ENCODE assay signal across 27 mouse cellular contexts in the genomic region with DNA sequence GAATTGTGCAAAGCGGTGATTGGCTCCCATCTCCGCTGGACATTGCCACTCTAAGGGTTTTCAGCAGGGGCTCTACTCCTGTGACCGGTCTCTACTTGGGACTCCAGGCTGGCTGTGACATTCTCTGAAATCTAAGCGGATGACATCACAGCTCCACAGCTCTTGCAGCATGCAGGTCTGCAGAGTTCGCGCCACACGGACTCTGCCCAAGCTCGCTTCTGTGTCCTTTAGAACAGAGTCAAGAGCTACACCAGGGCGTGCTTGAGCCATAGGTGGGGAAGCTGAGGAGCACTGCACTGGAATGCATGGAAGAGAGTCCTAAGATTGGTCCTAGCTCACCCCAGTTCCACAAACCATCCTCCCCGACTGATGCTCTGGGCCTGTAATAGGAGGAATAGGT. TPM values are rescaled to one million over a fixed set of nuclear protein-coding genes. Genes with fewer than 3 reads are reported as not detected.
A peak's percentile ranks its signal among the peaks of the same experiment; 100 is the strongest.
DNase-seq lines count a peak whose midpoint lies in the region; ATAC-seq and TF ChIP-seq lines count a peak whose summit lies in the region.
"Had no signal": no experiment of that assay in that cellular context is flagged by ENCODE, and none has a peak within 500 bp of the region (broad histone marks: within the 10 kb centered on the region; RNA-seq: fewer than 3 reads in every experiment).

No protein-coding gene starts in this region.

- peak; percentile 15; the same call in 1 of the 2 replicates for ATAC-seq in lung, embryonic 14.5 days (ENCODE audit: insufficient read depth)
- ATAC-seq in intestine, embryonic 15.5 days: peak; percentile 39; the same call in 1 of the 2 replicates
- ATAC-seq: forebrain, embryonic 14.5 days; hindbrain, postnatal 0 days; midbrain, embryonic 15.5 days had no signal

- no peak overlapping the region for H3K4me3 ChIP-seq in kidney, adult 2 months (ENCODE audit: insufficient read depth, low read depth, low read length)
- no peak overlapping the region for H3K4me3 ChIP-seq in lung, embryonic 14.5 days (ENCODE audit: low read depth, low read length)
- no peak overlapping the region for H3K4me3 ChIP-seq in intestine, embryonic 15.5 days (replicated peaks)
- H3K4me3 ChIP-seq: gastrocnemius, adult 2 months; hindbrain, embryonic 12.5 days; midbrain, embryonic 10.5 days; midbrain, embryonic 15.5 days had no signal

- no peak for DNase-seq in kidney, adult 2 months
- DNase-seq in kidney, postnatal 25 days: no peak
- DNase-seq in lung, embryonic 14.5 days: no peak
- no peak for DNase-seq in lung, postnatal 4 days
- DNase-seq in thymus, postnatal 25 days: no peak
- no peak for DNase-seq in thymus, adult 18-20 months
- DNase-seq: adrenal gland, postnatal 14 days; cerebellum, adult 11 months; cerebellum, adult 9-10 months; cerebellum, postnatal 36 days; gastrocnemius, adult 2 months; gastrocnemius, postnatal 36 days; heart, adult 18-20 months; heart, postnatal 36 days; kidney, adult 18-20 months; kidney, postnatal 10 days; lung, postnatal 10 days; right cerebral cortex, adult 18-20 months; spleen, adult 18-20 months; thymus, adult 2 months; thymus, postnatal 4 days had no signal

- no peaks in the 10 kb centered on the region for H3K9me3 ChIP-seq in lung, embryonic 14.5 days (ENCODE audit: low read depth, low read length)
- H3K9me3 ChIP-seq in intestine, embryonic 15.5 days: no peaks in the 10 kb centered on the region
- H3K9me3 ChIP-seq: hindbrain, embryonic 12.5 days; midbrain, embryonic 10.5 days; midbrain, embryonic 15.5 days had no signal

- peaks cover 30% of the 10 kb centered on the region for H3K4me1 ChIP-seq in kidney, adult 2 months (ENCODE audit: control insufficient read depth, insufficient read depth, low read length)
- H3K4me1 ChIP-seq in lung, embryonic 14.5 days (ENCODE audit: insufficient read depth): no peaks in the 10 kb centered on the region
- H3K4me1 ChIP-seq in intestine, embryonic 15.5 days (replicated peaks): no peaks in the 10 kb centered on the region
- H3K4me1 ChIP-seq: hindbrain, embryonic 12.5 days; midbrain, embryonic 15.5 days had no signal

- H3K9ac ChIP-seq in lung, embryonic 14.5 days: no peak overlapping the region
- H3K9ac ChIP-seq in intestine, embryonic 15.5 days: no peak overlapping the region
- H3K9ac ChIP-seq: hindbrain, embryonic 12.5 days; midbrain, embryonic 15.5 days had no signal

- 91% methylated on average over 10 of the region's 10 CpGs for WGBS in kidney, adult 2 months
- WGBS in lung, embryonic 14.5 days: 91% methylated on average over 10 of the region's 10 CpGs
- WGBS in intestine, embryonic 15.5 days: 93% methylated on average over 10 of the region's 10 CpGs

- H3K36me3 ChIP-seq in kidney, adult 2 months (ENCODE audit: control insufficient read depth, insufficient read depth, low read length): no peaks in the 10 kb centered on the region
- no peaks in the 10 kb centered on the region for H3K36me3 ChIP-seq in lung, embryonic 14.5 days (ENCODE audit: insufficient read depth)
- no peaks in the 10 kb centered on the region for H3K36me3 ChIP-seq in intestine, embryonic 15.5 days
- H3K36me3 ChIP-seq: hindbrain, embryonic 12.5 days; midbrain, embryonic 10.5 days; midbrain, embryonic 15.5 days had no signal

- H3K27me3 ChIP-seq in kidney, adult 2 months (replicated peaks; ENCODE audit: control insufficient read depth, insufficient read depth, low read length): no peaks in the 10 kb centered on the region
- H3K27me3 ChIP-seq in lung, embryonic 14.5 days (ENCODE audit: insufficient read depth, low read length): no peaks in the 10 kb centered on the region
- no peaks in the 10 kb centered on the region for H3K27me3 ChIP-seq in intestine, embryonic 15.5 days (replicated peaks)
- H3K27me3 ChIP-seq: hindbrain, embryonic 12.5 days; midbrain, embryonic 15.5 days had no signal

- TF ChIP-seq CTCF in kidney, adult 2 months (conservative IDR thresholded peaks at IDR 0.05; ENCODE audit: insufficient read depth, insufficient read length, low read depth, low read length): no peak
- no peak for TF ChIP-seq CTCF in lung, embryonic 14.5 days (IDR thresholded peaks at IDR 0.05; ENCODE audit: low read depth)

- no peak overlapping the region for H3K4me2 ChIP-seq in lung, embryonic 14.5 days
- H3K4me2 ChIP-seq in intestine, embryonic 15.5 days (replicated peaks): no peak overlapping the region
- H3K4me2 ChIP-seq: hindbrain, embryonic 12.5 days; midbrain, embryonic 15.5 days had no signal

- no peak for TF ChIP-seq POLR2A in kidney, adult 2 months (IDR thresholded peaks at IDR 0.05; ENCODE audit: low read depth, low read length)

- H3K27ac ChIP-seq in kidney, adult 2 months (ENCODE audit: insufficient read depth, low read depth, low read length): peak overlapping the region; percentile 52; the same call in 1 of the 2 replicates
- H3K27ac ChIP-seq in lung, embryonic 14.5 days (ENCODE audit: low read depth): no peak overlapping the region
- H3K27ac ChIP-seq in intestine, embryonic 15.5 days: no peak overlapping the region
- H3K27ac ChIP-seq: hindbrain, embryonic 12.5 days; hindbrain, postnatal 0 days; midbrain, embryonic 10.5 days; midbrain, embryonic 15.5 days had no signal

RNA-seq across cellular contexts. Expression of a gene that starts 9.0 kb away (rescaled TPM):
- polyA plus RNA-seq in kidney, adult 2 months (2012; rRNA removed): 18.5 and 23.0 TPM in 2 replicates
- polyA plus RNA-seq in lung, embryonic 14.5 days (2014; fragmentation: Nextera tagmentation; extraction: Ambion mirVana): 51.9 and 56.3 TPM in 2 replicates
- polyA plus RNA-seq in intestine, embryonic 15.5 days (2015; fragmentation: Nextera tagmentation; extraction: Ambion mirVana): 40.0 and 43.1 TPM in 2 replicates
